Mouse (Mus musculus): ENCODE measurements around the gene Gp1ba. TPM values are rescaled to one million over a fixed set of nuclear protein-coding genes. Genes with fewer than 3 reads are reported as not detected.
A peak's percentile ranks its signal among the peaks of the same experiment; 100 is the strongest.

Gp1ba gene
- polyA plus RNA-seq, 1 experiment from 2014 or later = 0.21 TPM

DNA sequence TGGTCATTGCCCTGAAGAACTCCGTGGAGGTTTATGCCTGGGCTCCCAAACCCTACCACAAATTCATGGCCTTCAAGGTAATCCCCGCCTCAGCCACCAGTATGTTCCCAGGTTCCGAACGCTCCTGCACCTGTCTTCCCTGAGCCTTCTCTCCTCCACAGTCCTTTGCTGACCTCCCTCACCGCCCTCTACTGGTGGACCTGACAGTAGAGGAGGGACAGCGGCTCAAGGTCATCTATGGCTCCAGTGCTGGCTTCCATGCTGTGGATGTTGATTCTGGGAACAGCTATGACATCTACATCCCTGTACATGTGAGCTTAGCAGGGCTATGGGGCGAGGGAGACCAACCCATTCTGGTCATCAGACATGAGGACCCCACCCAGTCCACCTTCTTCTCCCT lies 26.4 kb upstream of the Gp1ba start:
- no peak overlapping the region for H3K4me2 ChIP-seq
- H3K27me3 ChIP-seq = peaks cover 22% of the 10 kb centered on the region
- no peaks in the 10 kb centered on the region for H3K9me3 ChIP-seq
- 82% methylated on average over 7 of the region's 7 CpGs for WGBS
- H3K4me3 ChIP-seq = no peak overlapping the region
- no peak for ATAC-seq (ENCODE audit: low FRiP score)
- H3K36me3 ChIP-seq = peaks cover 60% of the 10 kb centered on the region
- H3K27ac ChIP-seq = no peak overlapping the region
- peaks cover 12% of the 10 kb centered on the region for H3K4me1 ChIP-seq (replicated peaks)
- H3K9ac ChIP-seq = no peak overlapping the region

DNA sequence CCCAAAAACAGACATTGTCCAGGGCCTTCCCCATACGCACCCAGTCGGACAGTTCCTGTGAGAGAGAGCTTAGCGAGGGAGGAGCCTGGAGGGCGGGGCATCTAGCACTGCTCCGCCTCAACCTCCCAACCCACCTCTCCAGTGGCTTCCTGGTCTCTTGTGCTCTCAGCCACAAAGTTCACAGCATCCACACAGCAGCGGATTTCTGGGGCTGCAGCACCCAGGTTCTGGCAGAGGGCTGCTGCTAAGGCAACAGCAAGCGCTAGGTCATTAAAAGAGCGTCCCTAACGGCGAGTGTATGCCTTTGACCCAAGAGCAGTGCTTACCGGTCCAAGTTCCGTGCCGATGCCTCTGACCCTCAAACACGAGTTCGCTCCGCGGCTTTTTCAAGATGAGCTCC lies 23.8 kb upstream of the Gp1ba start:
- Histone ChIP-seq H3K4me1 (replicated peaks) (peaks cover 12% of the 10 kb centered on the region), H3K36me3 (peaks cover 34% of the 10 kb centered on the region), H3K4me2 (peak overlapping the region; percentile 54), H3K27ac (no peak overlapping the region), H3K9me3 (no peaks in the 10 kb centered on the region), H3K27me3 (peaks cover 22% of the 10 kb centered on the region), H3K9ac (peak overlapping the region; percentile 62), H3K4me3 (peak overlapping the region; percentile 24)
- 2% methylated on average over 17 of the region's 17 CpGs for WGBS
- peak; percentile 49; the same call in 1 of the 2 replicates for ATAC-seq (ENCODE audit: low FRiP score)

DNA sequence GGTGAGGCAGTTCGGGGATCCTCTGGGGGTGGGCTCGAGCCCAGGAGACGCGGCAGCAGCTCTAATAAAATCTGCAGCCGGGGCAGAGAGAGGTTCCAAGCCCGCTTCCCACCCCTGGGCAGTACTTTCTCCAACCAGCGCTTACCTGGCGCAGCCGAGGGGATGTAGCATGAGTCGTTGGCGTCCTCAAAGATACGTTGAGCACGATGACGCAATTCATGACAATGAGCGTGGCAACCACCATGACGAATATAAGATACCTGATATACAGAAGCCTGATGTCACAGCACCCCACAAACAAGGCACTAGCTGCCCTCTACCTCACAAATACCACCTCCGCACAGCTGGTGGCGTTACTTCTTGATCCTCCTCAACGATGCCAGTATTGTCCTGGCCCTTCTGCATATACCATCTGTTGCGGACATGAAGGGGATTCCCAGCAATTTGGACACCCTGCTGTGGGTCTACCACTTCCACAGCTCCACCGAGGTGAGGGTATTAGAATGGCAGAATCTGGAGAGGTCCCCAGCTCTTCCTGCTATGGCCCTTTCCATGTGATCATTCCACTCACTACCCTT lies 23.3 kb upstream of the Gp1ba start, which contains the start of gene 4930544D05Rik:
Gene 4930544D05Rik, plus strand, starts transcription at position 333 of the 578 bp plus-strand sequence.
- Histone ChIP-seq H3K9ac (peak within 1 kb of the TSS; percentile 62), H3K9me3 (no peaks in the 10 kb centered on the region), H3K4me1 (replicated peaks) (peaks cover 12% of the 10 kb centered on the region), H3K4me2 (peak within 1 kb of the TSS; percentile 54), H3K36me3 (peaks cover 29% of the 10 kb centered on the region), H3K4me3 (peak within 1 kb of the TSS; percentile 24), H3K27ac (no peak within 1 kb of the TSS), H3K27me3 (peaks cover 22% of the 10 kb centered on the region)
- ATAC-seq (ENCODE audit: low FRiP score) = no peak; the same call in 1 of the 2 replicates
- WGBS = 9% methylated on average over 21 of the region's 21 CpGs

DNA sequence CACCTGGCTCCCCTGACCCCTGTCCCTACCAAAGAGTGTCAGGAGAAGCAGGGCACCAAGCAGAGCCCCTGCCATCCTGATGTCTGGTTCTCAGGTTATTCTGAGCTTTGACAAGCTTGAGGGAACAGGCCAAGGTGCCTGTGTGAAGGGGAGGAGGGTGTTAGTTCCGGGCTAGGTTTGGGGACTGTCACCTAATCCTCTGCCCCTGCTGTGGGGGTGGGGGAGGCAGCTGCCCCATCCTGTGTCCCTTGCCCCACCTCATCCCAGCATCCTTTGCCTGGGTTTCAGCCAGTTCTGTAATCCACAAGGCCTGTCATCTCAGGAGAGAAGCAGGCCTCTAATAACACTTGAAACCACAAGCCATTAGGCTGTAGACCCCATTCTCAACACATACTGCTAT lies 19.8 kb upstream of the Gp1ba start, which contains the start of gene Chrne:
Gene Chrne, minus strand, starts transcription at position 116 of the 400 bp plus-strand sequence.
- Histone ChIP-seq H3K9me3 (no peaks in the 10 kb centered on the region), H3K27me3 (peaks cover 22% of the 10 kb centered on the region), H3K4me3 (no peak within 1 kb of the TSS), H3K36me3 (no peaks in the 10 kb centered on the region), H3K27ac (no peak within 1 kb of the TSS), H3K4me2 (no peak within 1 kb of the TSS), H3K9ac (no peak within 1 kb of the TSS), H3K4me1 (replicated peaks) (peaks cover 12% of the 10 kb centered on the region)
- 47% methylated on average over 1 of the region's 1 CpGs for WGBS
- no peak for ATAC-seq (ENCODE audit: low FRiP score)

DNA sequence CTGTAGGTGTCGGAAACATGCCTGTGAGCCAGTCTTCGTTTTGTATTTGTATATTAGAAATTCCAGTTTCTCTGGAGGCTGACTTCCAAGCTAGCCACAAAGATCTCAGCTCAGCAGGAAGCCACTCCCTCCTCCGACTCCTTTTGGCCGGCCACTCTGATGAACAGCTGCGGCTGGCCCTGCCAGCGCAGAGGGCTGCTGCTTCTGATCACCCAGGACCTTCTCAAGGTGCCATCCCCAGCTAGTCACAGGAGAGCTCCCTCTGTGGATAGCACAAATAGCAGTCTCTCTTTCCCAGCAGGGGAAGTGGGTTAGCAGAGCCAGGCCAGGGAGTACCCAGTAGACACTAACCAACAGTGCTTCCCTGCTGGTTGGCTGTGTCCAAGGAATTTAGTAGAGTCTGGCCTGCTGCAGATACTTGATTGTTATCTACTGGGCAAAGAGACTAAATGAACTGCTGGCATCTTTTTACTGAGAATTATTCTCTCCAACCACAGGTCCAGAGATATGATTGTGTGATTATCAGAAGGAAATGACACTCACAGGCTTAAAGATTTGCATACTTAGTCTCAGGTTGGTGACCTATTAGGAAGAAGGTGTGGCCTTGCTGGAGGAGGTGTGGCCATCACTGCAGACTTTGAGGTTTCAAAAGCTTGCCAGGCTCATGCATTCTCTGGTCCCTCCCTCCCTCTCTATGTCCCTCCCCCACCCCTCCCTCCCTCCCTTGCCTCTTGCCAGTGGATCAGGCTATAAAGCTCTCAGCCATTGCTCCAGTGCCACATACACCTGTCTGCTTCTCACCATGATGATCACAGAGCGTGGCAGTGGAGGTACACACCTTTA lies 16.7 kb upstream of the Gp1ba start:
- ATAC-seq (ENCODE audit: low FRiP score) = no peak
- 37% methylated on average over 7 of the region's 7 CpGs for WGBS
- H3K4me3 ChIP-seq = no peak overlapping the region
- no peaks in the 10 kb centered on the region for H3K4me1 ChIP-seq (replicated peaks)
- H3K9ac ChIP-seq = peak overlapping the region; percentile 36; the same call in 1 of the 2 replicates
- H3K27ac ChIP-seq = no peak overlapping the region
- H3K4me2 ChIP-seq = no peak overlapping the region
- H3K27me3 ChIP-seq = no peaks in the 10 kb centered on the region
- H3K9me3 ChIP-seq = no peaks in the 10 kb centered on the region
- H3K36me3 ChIP-seq = no peaks in the 10 kb centered on the region

- Histone ChIP-seq H3K4me1 (replicated peaks) (no peaks in the 10 kb centered on the region), H3K9me3 (no peaks in the 10 kb centered on the region), H3K9ac (no peak overlapping the region), H3K27ac (no peak overlapping the region), H3K27me3 (no peaks in the 10 kb centered on the region), H3K36me3 (no peaks in the 10 kb centered on the region), H3K4me2 (no peak overlapping the region), H3K4me3 (no peak overlapping the region)
- 85% methylated on average over 10 of the region's 10 CpGs for WGBS
- no peak for ATAC-seq (ENCODE audit: low FRiP score)
These were observed 15.7 kb upstream of the Gp1ba start for GRCm38 (mm10) chr11:70623053-70623742.

DNA sequence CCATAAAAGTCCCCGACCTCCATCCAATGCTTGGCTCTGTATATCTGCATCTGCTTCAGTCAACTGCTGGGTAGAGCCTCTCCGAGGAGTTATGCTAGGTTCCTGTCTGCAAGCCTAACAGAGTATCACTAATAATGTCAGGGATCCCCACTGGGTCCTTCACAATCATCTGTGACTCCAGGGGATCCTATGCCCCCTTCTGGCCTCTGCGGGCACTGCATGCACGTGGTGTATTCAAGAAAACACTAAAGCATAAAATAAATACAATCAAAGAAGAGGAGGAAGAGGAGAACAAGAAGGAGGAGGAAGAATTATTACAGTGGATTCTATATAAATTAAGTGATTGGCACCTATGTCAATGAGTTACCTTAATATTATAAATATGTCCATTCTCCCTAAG lies 13.4 kb upstream of the Gp1ba start:
- no peaks in the 10 kb centered on the region for H3K9me3 ChIP-seq
- no peak overlapping the region for H3K27ac ChIP-seq
- H3K4me3 ChIP-seq = no peak overlapping the region
- ATAC-seq (ENCODE audit: low FRiP score) = no peak
- H3K4me1 ChIP-seq (replicated peaks) = no peaks in the 10 kb centered on the region
- H3K9ac ChIP-seq = no peak overlapping the region
- H3K36me3 ChIP-seq = no peaks in the 10 kb centered on the region
- H3K27me3 ChIP-seq = no peaks in the 10 kb centered on the region
- no peak overlapping the region for H3K4me2 ChIP-seq
- 50% methylated on average over 4 of the region's 4 CpGs for WGBS

GRCm38 (mm10) chr11:70626877-70627276 lies 12.0 kb upstream of the Gp1ba start:
- ATAC-seq (ENCODE audit: low FRiP score) = no peak
- Histone ChIP-seq H3K36me3 (no peaks in the 10 kb centered on the region), H3K4me3 (no peak overlapping the region), H3K9ac (no peak overlapping the region), H3K9me3 (no peaks in the 10 kb centered on the region), H3K27ac (no peak overlapping the region), H3K4me2 (no peak overlapping the region), H3K27me3 (no peaks in the 10 kb centered on the region), H3K4me1 (replicated peaks) (no peaks in the 10 kb centered on the region)
- 78% methylated on average over 4 of the region's 4 CpGs for whole genome bisulfite sequencing

- H3K4me2 ChIP-seq = no peak overlapping the region
- H3K4me1 ChIP-seq (replicated peaks) = no peaks in the 10 kb centered on the region
- no peak overlapping the region for H3K9ac ChIP-seq
- no peak overlapping the region for H3K27ac ChIP-seq
- no peaks in the 10 kb centered on the region for H3K9me3 ChIP-seq
- ATAC-seq (ENCODE audit: low FRiP score) = no peak
- no peaks in the 10 kb centered on the region for H3K27me3 ChIP-seq
- no peaks in the 10 kb centered on the region for H3K36me3 ChIP-seq
- 81% methylated on average over 2 of the region's 2 CpGs for WGBS
- H3K4me3 ChIP-seq = no peak overlapping the region
These were observed 10.5 kb upstream of the Gp1ba start for GRCm38 (mm10) chr11:70628431-70628830.

GRCm38 (mm10) chr11:70629557-70629956 lies 9.4 kb upstream of the Gp1ba start:
- Histone ChIP-seq H3K4me3 (no peak overlapping the region), H3K9me3 (no peaks in the 10 kb centered on the region), H3K36me3 (no peaks in the 10 kb centered on the region), H3K4me1 (replicated peaks) (no peaks in the 10 kb centered on the region), H3K27ac (no peak overlapping the region), H3K9ac (no peak overlapping the region), H3K4me2 (no peak overlapping the region), H3K27me3 (no peaks in the 10 kb centered on the region)
- no peak for ATAC-seq (ENCODE audit: low FRiP score)
- 57% methylated on average over 5 of the region's 5 CpGs for WGBS

- Histone ChIP-seq H3K4me3 (no peak overlapping the region), H3K4me2 (no peak overlapping the region), H3K9me3 (no peaks in the 10 kb centered on the region), H3K36me3 (no peaks in the 10 kb centered on the region), H3K9ac (no peak overlapping the region), H3K4me1 (replicated peaks) (no peaks in the 10 kb centered on the region), H3K27me3 (no peaks in the 10 kb centered on the region), H3K27ac (no peak overlapping the region)
- 74% methylated on average over 7 of the region's 7 CpGs for WGBS
- ATAC-seq (ENCODE audit: low FRiP score) = no peak
These were observed 8.8 kb upstream of the Gp1ba start for GRCm38 (mm10) chr11:70630129-70630528.

DNA sequence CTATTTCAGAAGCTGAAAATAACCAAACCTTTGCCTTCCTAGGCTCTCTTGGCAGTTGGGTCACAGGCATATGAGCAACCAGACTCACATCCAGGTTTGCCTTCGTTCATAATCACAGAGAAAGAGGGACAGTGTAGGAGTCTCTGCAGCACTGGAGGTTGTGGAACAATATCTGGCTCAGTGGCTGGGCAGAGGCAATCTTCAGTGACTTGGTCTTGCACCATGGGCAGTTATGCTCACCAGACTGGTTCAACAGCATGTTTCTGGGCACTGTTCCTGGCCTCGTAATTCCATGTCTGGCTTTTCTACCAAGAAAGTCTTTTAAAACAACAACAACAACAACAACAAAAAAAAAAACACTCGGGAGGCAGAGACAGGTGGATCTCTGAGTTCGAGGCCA lies 3.3 kb upstream of the Gp1ba start:
- H3K27ac ChIP-seq = no peak overlapping the region
- no peak for ATAC-seq (ENCODE audit: low FRiP score)
- H3K27me3 ChIP-seq = 0 out of 2 replicates have a peak, but pooled peaks cover 3% of the 10 kb centered on the region
- no peak overlapping the region for H3K9ac ChIP-seq
- no peaks in the 10 kb centered on the region for H3K36me3 ChIP-seq
- no peaks in the 10 kb centered on the region for H3K9me3 ChIP-seq
- no peak overlapping the region for H3K4me2 ChIP-seq
- 84% methylated on average over 4 of the region's 4 CpGs for WGBS
- H3K4me3 ChIP-seq = no peak overlapping the region
- H3K4me1 ChIP-seq (replicated peaks) = no peaks in the 10 kb centered on the region
